Mouse (Mus musculus) C2C12 (cell line): Measurements from ENCODE around the gene Ktn1. TPM values are rescaled to one million over a fixed set of nuclear protein-coding genes. Genes with fewer than 3 reads are reported as not detected.
A peak's percentile ranks its signal among the peaks of the same experiment; 100 is the strongest.

Source experiments
- H3K27me3 ChIP-seq: one replicate; pipeline ENCODE4 v1.6.1; 2011; ENCODE audit not compliant: control insufficient read depth, insufficient read depth, insufficient read length
- H3K36me3 ChIP-seq: one replicate; pipeline ENCODE4 v1.6.1; 2011; ENCODE audit not compliant: control insufficient read depth, insufficient read depth
- H3K4me3 ChIP-seq: one replicate; pipeline ENCODE4 v1.5.1; 2011; ENCODE audit warnings: mild to moderate bottlenecking, control low read depth; ENCODE audit not compliant: poor library complexity, insufficient read depth, severe bottlenecking
- H3K79me2 ChIP-seq: one replicate; pipeline ENCODE4 v1.6.1; 2011; ENCODE audit not compliant: control insufficient read depth, insufficient read depth
- H3K79me3 ChIP-seq: one replicate; pipeline ENCODE4 v1.6.1; 2011; ENCODE audit warnings: low read depth, control low read depth
- H3ac ChIP-seq: one replicate; pipeline ENCODE3; 2011; ENCODE audit warnings: low read depth; ENCODE audit not compliant: control insufficient read depth, insufficient read length
- CEBPB ChIP-seq: IDR thresholded peaks from one replicate; pipeline ENCODE4 v1.6.1; 2011; ENCODE audit warnings: low read depth, mild to moderate bottlenecking, control low read depth, moderate library complexity
- CTCF ChIP-seq: IDR thresholded peaks from one replicate; pipeline ENCODE4 v1.5.1; 2011; ENCODE audit not compliant: control insufficient read depth, insufficient read depth, insufficient read length
- FOSL1 ChIP-seq: IDR thresholded peaks from one replicate; pipeline ENCODE4 v1.8.0; 2011; ENCODE audit warnings: mild to moderate bottlenecking, low read length; ENCODE audit not compliant: poor library complexity, insufficient read depth, severe bottlenecking
- MAX ChIP-seq: IDR thresholded peaks from one replicate; pipeline ENCODE4 v1.6.1; 2011; ENCODE audit warnings: mild to moderate bottlenecking, control low read depth
- MYOD1 ChIP-seq: IDR thresholded peaks from one replicate; pipeline ENCODE4 v1.6.1; 2011; ENCODE audit warnings: low read depth; ENCODE audit not compliant: control insufficient read depth, insufficient read length
- MYOG ChIP-seq: IDR thresholded peaks from one replicate; pipeline ENCODE4 v1.6.1; 2011; ENCODE audit not compliant: control insufficient read depth, insufficient read length; ENCODE audit errors: extremely low read depth
- USF1 ChIP-seq: IDR thresholded peaks from one replicate; pipeline ENCODE4 v1.6.1; 2011; ENCODE audit warnings: low read depth, mild to moderate bottlenecking, control low read depth, moderate library complexity
- polyA plus RNA-seq: library from polyadenylated mRNA; unstranded; fragments of >200 nt; fragmentation: generic; extraction: Trizol; gene quantifications from one replicate; pipeline ENCODE4 v1.2.1, GENCODE M21; 2012; ENCODE audit warnings: missing spikeins

Gene Ktn1
- polyA plus RNA-seq, 1 experiment = 14.8 TPM

DNA sequence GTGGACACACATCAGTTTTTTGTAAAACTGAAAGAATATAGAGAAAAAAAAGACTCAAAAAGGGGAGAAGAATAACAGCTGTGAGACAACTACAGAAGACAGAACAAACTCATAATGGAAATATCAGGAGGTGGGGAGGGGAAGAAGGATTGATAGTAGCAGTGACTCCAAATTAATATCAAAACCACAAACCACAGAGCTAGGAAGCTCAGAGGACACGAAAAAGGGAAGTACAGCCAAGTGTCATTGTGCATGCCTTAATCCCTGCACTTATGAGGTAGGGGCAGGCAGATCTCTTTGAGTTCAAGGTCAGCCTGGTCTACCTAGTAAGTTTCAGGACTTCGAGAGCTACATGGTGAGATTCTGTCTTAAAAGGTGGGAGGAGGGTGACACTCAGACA is 21.4 kb upstream of the Ktn1 start:
- Histone ChIP-seq H3K36me3 (no peaks in the 10 kb centered on the region), H3ac (no peak overlapping the region), H3K79me2 (no peaks in the 10 kb centered on the region), H3K79me3 (no peaks in the 10 kb centered on the region), H3K27me3 (no peaks in the 10 kb centered on the region), H3K4me3 (no peak overlapping the region)
- TF ChIP-seq MYOG (no peak), USF1 (no peak), CEBPB (no peak), MYOD1 (no peak), MAX (no peak), FOSL1 (no peak), CTCF (no peak)

DNA sequence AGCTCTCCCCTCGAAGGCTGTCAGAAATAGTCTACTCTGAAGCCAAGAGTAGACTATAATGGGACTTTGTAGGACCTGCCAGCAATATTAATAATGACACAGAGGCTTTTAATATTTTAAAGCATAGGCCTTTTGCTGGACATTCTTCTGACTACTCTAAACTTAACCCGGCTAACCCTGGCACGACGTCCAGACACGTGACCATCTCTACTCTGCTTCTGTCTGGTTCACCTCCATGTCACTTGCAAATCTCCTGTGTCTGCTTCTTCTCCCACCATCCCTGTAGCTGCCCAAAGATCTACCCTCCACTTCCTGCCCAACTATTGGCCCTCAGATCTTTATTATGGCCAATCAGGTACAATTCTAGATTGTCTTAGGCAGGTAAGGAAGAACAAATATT is 20.9 kb upstream of the Ktn1 start:
- no peak overlapping the region for H3K4me3 ChIP-seq

DNA sequence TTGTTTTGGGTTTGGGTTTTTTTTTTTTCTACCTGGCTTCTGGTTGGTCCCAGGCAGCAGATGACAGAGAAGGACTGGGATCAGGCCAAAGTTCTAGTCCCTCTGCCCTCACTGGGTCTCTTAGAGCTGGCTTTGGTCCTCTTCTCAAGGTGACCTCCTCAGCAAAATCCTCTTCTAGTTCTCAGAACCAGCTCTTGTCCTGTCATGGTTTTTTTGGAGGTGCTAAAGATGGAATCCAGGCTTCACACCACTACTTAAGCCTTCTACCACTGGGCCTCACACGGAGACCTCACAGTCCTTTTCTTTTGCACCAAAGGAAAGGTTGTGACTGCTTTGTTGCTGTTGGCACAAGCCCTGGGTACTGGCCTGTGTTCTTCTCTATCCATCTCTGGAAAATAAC is 15.8 kb upstream of the Ktn1 start:
- TF ChIP-seq MYOD1 (no peak), CTCF (no peak), MAX (no peak), CEBPB (no peak), USF1 (no peak), MYOG (no peak), FOSL1 (no peak)
- Histone ChIP-seq H3ac (no peak overlapping the region), H3K27me3 (no peaks in the 10 kb centered on the region), H3K36me3 (no peaks in the 10 kb centered on the region), H3K4me3 (no peak overlapping the region), H3K79me2 (no peaks in the 10 kb centered on the region), H3K79me3 (no peaks in the 10 kb centered on the region)

More for the DNA sequence above, 20.9 kb upstream of the Ktn1 start:
- TF ChIP-seq FOSL1 (no peak), MYOG (no peak), MAX (no peak), MYOD1 (no peak), CTCF (no peak), CEBPB (no peak)
- Histone ChIP-seq H3K27me3 (no peaks in the 10 kb centered on the region), H3ac (no peak overlapping the region), H3K79me2 (no peaks in the 10 kb centered on the region), H3K79me3 (no peaks in the 10 kb centered on the region), H3K36me3 (no peaks in the 10 kb centered on the region)

DNA sequence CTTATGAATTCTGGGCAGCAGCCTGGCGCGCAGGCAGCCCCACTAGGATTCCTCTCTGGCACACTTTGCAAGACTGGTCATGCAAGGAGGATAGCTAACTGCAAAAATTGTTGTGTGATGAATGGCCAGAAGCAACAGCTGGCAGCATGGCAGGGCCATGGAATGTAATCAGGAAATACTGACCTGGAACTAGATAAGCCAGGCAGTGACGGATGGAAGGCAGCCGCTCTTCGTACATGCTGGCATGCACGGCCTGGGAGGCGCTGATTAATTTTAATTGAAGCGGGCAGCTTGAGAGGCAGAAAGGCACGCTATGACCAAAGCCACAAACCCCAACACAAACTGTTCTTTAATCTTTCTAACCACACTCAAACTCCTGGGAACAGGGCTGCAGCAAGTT is 13.8 kb upstream of the Ktn1 start:
- H3ac ChIP-seq = no peak overlapping the region
- H3K27me3 ChIP-seq = no peaks in the 10 kb centered on the region
- H3K79me3 ChIP-seq = no peaks in the 10 kb centered on the region
- no peak overlapping the region for H3K4me3 ChIP-seq
- TF ChIP-seq MYOG = no peak
- peak; percentile 60 for TF ChIP-seq MAX
- TF ChIP-seq MYOD1 = peak; percentile 98
- TF ChIP-seq CTCF = no peak
- no peaks in the 10 kb centered on the region for H3K79me2 ChIP-seq
- H3K36me3 ChIP-seq = no peaks in the 10 kb centered on the region

DNA sequence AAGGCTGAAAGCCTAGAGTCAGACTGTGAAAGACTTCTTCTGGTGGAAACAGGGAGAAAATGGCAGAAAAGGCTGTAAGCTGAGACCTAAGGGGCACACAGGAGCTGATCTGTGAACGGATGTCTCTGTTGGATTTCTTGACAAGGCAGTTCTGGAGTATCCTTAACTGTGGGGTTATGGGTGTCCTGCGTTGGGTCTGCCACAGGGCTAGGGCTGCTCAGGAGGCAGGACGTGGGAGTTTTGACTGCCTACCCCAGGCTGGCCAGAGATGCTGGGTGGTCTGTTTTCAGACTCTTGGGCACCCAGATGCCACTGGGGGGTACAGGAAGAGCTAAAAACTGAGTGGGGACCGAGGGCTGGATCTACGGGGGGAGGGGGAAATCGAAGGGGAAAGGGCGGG is 13.4 kb upstream of the Ktn1 start:
- Histone ChIP-seq H3K79me2 (no peaks in the 10 kb centered on the region), H3K79me3 (no peaks in the 10 kb centered on the region), H3K4me3 (no peak overlapping the region), H3K36me3 (no peaks in the 10 kb centered on the region), H3ac (peak overlapping the region; percentile 6), H3K27me3 (no peaks in the 10 kb centered on the region)
- TF ChIP-seq CTCF = no peak
- no peak for TF ChIP-seq MAX
- TF ChIP-seq FOSL1 = no peak
- no peak for TF ChIP-seq CEBPB
- TF ChIP-seq MYOD1 = no peak
- TF ChIP-seq MYOG = no peak
- no peak for TF ChIP-seq USF1

DNA sequence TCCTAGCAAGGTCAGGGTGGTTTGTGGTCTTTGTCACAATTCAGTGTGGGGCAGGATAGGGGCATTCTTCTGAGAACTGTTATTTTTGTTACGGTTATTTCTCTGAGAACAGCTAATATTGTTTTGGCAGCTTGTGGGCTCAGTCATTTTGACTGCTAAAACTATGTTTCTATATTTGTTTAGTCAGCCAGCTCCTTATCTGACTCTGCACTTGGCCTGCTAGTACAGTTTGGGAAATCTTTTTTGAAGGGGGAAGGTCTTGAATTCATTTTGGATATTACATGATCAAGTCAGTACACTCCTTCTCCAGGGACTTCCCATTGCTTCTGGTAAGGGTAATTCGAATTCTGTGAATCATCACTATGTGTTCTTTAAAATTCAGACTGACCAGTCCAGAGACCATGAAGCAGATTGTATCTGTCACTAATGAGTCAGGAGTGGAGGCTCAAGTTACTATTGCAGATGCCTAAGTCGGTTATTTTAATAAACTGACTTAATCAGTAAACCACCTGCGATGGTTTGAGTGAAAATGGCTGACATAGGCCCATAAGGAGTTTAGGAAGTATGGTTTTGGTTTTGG is 9.8 kb upstream of the Ktn1 start:
- H3K79me2 ChIP-seq = no peaks in the 10 kb centered on the region
- no peak overlapping the region for H3K4me3 ChIP-seq
- H3K27me3 ChIP-seq = no peaks in the 10 kb centered on the region
- no peaks in the 10 kb centered on the region for H3K36me3 ChIP-seq
- no peak overlapping the region for H3ac ChIP-seq
- no peaks in the 10 kb centered on the region for H3K79me3 ChIP-seq
- TF ChIP-seq USF1 (no peak), FOSL1 (peak; percentile 35), MYOD1 (peak; percentile 29), MYOG (no peak)
